Mouse (Mus musculus) lung, postnatal 36 days (tissue): Measurements from ENCODE around the gene Slc23a2.

Source experiments
- DNase-seq: peaks from one replicate; pipeline ENCODE4 v3.0.0; 2022; ENCODE audit warnings: mixed read lengths

The Slc23a2 gene

DNA sequence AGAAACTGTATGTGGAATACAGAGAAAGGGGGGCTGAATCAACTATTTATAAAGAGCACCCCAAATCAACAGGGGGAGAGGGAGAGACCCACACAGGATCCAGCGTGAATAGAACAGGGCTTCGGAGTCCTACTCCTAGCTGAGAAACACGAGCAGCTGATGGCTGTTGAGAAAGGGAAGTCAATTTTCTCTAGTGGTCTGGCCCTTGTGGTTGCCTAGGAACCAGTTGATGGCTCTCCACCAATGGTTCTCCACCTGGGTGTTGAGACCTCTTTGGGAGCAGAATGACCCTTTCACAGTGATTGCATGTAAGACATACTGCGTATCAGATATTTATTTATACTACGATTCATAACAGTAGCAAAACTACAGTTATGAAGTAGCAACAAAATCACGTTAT, 49.1 kb downstream of the Slc23a2 start:
- peak; percentile 82 for DNase-seq

- DNase-seq, result peak; percentile 83
Measured at GRCm38 (mm10) chr2:132094441-132095230, 50.3 kb downstream of the Slc23a2 start.

DNA sequence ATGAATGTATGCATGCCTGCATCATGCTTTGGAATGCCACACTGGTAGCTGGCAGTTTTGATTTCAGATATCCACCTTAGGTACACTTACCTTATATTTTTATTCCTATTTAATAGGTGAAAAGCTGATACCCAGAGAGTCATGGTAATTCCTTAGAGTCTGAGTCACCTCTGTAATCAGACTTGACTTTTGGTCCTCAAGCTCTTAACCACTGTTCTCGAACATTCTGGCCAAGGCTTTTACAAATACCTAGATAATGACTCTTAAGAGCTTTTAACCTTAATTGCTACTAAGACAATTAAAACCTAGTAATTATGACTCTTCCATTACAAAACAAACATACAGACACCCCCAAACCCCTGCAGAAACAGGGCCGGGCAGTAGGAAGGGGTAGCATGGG, 51.2 kb downstream of the Slc23a2 start:
- no peak for DNase-seq

- no peak for DNase-seq
Measured at GRCm38 (mm10) chr2:132093298-132093697, 51.6 kb downstream of the Slc23a2 start.

DNA sequence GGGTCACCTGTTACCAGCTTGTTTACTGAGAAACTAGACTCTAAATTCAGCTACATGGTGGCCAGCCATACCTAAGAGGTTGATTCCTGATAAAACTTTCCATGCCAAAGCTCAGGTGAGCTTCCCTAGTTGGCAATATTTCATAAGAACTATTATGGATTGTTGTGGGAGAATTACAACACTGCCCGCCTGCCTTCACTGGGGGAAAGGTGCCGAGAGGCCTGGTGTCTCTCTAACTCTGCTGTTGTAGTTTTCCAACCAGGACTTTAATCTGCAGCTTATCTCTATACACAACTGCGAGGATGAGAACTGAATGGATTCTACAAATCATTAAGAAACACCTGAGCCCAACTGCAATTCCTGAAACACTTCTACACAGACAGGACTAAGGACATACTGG, 52.2 kb downstream of the Slc23a2 start:
- DNase-seq, result no peak

DNA sequence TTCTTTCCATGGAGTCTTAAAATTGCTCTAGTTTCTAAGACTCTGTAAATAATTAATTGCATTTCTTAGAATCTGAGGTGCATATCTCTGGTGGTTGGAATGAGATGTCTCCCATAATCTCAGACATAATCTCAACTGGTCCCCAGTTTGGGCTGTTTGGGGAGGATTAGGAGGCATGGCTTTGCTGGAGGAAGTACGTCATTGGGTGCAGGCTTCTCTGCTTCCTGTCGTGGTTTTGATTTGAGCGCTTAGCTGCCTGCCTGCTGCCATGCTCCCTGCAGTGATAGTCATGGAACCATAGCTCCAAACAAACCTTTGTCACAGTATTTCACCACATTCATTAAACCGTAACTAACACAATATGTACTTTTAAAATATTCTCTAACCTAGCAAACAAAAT, 53.2 kb downstream of the Slc23a2 start:
- no peak for DNase-seq

DNA sequence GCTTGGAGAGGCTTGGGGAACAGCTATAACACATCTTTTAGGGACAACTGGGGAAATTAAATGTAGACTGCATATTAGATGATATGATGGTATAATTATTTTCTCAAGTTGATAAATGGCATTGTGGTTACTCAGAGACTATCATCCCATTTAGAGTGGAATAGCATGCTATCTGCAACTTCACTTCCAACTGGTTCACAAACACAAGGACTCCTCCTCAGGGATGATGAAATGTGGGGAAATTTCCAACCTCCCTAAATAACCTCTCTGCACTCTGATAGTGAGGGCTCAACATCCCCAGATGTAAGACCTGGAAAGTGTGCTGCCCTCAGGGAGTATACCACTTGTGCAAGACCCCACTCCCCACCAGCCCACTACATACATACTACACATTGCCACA, 60.1 kb downstream of the Slc23a2 start:
- DNase-seq, result no peak

DNA sequence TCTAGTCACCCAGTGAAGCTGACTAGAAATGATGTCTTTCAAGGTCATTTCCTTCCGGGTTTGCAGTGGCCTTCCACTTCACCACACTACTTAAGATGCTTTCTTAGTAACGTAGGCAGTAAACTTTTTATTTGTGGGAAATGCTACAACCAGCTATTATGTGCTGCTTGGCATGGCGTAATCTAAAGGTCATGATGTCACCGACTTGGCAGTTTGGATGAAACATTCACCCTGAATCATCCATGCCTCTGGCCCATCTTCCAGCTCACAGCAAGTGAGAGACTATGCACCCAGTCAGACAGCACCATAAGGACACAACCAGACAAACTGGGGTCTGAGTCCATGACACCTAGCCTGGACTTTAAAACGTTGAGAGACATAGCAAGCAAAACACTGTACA, 60.5 kb downstream of the Slc23a2 start:
- DNase-seq, result no peak

DNA sequence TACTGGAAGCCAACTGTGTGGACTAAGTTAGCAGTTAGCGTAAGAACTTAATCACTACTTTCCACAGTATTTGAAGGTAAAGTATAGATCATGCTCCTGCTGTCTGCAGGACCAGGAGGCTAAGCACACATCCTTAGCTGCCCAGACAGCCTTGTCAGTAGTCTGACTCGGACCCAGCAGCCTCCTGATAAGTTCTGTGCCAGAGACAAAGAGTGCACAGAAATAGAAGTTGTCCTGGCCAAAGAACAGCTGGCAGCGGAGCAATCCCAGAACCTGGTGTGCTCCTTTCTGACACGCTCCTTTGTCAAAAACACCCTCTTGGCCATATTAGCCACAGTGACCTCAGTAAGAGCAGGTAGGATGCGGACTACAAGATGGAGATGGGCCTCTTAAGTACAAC, 65.8 kb downstream of the Slc23a2 start:
- no peak for DNase-seq

- DNase-seq, result peak; percentile 60
Measured at GRCm38 (mm10) chr2:132073052-132073451, 71.9 kb downstream of the Slc23a2 start.

DNA sequence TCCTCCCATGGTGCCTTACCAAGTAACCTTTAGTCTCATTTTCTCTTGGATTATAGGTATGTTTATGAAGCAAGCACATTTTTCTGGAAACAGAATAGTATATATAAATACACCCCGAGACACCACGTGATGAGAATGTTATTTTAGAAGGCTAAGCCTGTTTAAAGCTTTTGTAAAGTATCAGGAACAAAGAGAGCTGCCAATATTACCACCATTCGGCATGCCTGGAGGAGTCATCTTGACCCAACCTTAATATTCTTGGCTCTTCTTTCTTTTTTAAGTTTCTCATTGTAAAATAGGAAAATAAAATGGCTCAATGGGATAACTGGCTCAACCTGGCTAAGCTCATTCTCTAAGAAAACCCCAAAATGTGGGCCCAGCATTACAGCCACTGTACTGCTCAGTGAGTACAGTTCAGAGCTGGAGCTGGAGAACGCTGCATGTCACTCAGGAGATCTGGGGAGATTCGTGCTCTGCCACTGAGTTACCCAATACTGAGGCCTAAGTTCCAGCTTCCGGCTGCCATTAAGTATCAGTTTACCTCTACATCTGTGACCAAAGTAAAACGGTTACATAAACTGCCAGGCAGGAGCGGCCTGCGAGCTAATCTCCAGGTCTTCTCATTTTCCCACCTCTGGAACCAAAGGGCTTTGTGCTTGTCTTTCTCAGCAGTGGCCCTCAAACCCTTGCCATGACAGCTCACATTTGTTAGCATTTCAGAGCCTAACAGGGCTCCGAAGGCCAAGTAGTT, 74.7 kb downstream of the Slc23a2 start:
- DNase-seq, result no peak

GRCm38 (mm10) chr2:132064185-132064831, 80.6 kb downstream of the Slc23a2 start:
- DNase-seq, result no peak

DNA sequence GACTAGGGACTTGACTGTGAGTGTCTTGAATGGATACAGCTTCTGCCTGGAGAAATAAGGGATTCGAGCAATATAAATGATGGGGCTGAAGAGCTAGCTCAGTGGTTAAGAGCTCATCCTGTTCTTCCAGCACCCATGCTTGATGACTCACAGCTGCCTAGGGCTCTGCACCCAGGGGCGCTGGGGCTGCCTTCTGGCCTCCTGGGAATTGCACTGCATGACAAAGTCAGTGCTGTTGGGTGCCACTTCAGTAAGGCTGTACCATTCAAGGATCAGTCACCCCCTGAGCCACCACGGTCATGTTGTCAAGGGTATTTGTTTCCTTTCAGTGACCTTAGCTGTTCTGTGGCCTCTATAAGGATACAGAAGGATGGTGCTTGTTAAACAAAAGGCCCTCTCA, 81.1 kb downstream of the Slc23a2 start:
- DNase-seq, result no peak

- peak; percentile 43 for DNase-seq
Measured at GRCm38 (mm10) chr2:132061884-132062283, 83.0 kb downstream of the Slc23a2 start.

DNA sequence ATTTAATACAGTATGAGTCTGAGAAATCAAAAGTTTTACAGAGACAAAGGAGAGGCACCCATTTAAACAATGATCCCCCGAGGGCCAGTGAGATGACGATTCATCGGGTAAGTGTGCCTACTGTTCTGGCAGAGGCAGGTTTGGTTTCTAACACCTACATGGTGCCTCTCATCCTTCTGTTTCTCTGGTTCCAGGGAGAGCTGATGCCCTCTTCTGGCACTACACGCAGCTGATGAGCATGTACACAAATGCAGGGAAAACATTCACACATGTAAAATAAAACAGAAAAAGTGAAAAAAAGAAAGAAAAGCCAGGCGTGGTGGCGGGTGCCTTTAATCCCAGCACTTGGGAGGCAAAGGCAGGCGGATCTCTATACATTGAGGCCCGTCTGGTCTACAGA, 85.0 kb downstream of the Slc23a2 start:
- peak; percentile 32 for DNase-seq

- DNase-seq, result peak; percentile 22
Measured at GRCm38 (mm10) chr2:132055349-132055753, 89.6 kb downstream of the Slc23a2 start.

DNA sequence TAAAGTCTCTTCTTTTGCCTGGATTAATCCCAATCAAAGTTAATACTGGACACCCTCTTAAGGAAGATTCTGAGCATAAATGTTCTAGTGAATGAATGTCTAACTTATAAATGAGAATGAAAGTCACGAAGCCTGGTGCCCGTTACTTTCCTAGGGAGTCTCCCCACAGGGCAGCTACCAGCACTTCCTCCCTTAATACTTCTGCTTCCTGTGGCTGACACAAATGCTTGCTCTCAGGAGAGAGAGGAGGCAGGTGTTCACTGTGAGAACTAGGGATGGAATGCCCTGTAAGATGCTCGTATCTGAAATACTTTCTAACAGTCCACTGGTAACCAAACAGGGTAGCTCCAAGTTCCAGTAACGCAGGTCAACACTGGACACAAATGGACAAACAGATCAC, 91.1 kb downstream of the Slc23a2 start:
- no peak for DNase-seq

DNA sequence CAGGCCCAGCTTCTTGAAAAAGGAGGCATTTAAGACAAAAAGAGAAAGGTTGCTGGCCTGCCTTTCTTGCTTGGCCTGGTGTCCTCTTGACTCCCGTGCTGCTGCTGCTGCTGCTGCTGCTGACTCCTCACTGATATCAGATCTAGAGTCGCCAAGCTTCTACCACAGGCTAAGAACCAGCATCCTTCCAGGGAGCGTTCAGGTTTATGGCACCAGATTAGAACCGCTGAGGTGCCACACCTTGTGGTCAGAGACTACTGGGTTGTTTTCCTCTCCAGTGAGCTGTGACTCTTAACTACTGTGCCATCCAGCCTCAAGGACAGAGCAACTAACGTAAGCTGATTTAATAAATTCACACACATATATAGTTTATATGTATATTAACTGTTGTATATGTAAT, 93.1 kb downstream of the Slc23a2 start:
- DNase-seq, result no peak

- no peak for DNase-seq
Measured at GRCm38 (mm10) chr2:132049921-132050320, 95.0 kb downstream of the Slc23a2 start.

DNA sequence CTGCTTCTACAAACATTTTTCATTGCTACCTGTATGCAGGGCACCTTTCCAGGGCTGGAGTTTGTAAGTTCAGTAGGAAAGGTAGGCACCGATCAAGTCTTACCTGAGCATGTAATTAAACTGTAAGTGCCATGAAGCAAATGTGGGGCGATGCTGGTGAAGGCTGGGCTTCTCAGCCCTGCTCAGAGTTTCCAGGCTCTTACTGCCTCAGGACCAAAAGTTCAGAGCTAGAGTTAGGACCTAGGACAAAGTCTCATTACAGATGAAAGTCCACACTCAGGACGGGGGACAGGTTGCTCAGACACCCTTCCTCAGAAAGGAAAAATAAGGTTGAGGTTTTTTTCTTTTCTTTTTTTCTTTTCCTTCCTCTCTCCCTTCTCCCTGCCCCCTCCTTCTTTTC, 95.4 kb downstream of the Slc23a2 start:
- DNase-seq, result no peak

DNA sequence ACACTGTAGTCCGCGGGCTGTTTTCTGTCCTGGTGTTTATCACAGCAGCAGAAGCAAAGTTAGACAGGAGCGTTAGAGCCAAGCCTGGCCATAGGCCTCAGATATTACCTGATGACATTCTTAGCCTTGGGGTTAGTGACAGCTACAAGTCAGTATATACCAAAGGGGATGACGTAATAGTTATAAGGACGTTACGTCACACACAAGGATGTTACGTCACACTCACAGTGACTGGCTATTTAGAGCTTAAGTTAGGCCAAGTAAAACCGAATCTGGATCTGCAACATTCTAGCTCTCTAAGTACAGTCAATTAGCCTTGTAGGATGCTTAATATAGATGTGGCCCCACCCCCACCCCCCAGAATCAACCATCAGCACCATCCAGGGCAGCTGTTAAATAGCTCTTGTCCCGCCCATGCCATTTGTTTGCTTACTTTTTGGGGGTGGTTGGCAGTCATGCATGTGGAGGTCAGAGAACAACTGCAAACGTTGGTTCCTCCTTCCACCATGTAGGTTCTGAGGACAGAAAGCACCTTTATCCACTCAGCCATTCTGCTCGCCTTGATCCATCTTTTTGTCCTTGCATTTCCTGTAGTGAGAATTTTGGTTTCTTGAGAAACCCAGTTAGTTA, 96.7 kb downstream of the Slc23a2 start:
- peak; percentile 20 for DNase-seq

DNA sequence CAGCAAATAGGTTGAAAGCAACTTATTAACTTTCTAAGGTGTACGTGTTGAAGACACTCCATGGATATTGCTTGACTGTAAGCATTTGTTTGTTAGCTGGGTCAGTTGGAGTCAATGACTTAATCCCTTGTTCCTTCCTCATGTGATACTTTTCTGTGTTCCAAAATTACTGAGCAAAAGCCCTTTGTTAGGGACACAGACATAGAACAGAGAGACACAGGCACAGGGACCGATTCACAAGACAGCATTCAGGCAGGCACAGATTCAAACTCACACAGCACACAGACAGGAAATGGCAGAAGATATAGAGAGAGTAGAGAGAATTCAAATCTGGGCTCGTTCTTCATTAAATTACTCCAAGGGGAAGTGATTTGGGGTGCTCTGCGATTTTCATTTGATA, 97.5 kb downstream of the Slc23a2 start:
- DNase-seq, result no peak

DNA sequence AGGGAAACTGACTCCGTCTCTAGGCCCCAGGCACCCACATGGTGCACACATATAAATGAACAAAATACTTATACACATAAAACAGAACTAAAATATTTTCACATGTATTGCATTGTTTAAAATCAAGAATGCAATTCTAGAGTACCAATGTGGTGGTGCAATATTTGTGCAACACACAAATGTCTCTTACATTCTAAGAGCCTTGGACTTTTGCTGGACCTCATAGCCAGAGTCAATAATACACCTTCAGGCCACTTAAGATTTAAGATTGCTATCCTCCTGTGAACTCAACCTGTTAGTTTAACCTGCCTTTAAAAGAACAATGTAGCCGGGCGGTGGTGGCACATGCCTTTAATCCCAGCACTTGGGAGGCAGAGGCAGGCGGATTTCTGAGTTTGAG, 98.2 kb downstream of the Slc23a2 start:
- DNase-seq, result peak; percentile 39
